Mouse (Mus musculus) liver, adult 2 months (tissue): ENCODE data around the gene Fbxo6.

ENCODE experiments used
- CTCF ChIP-seq: fragments of 200-500 bp; IDR thresholded peaks from 2 replicates; pipeline ENCODE4 v1.5.1; 2011; ENCODE audit warnings: low read depth, low read length, control low read depth
- POLR2A ChIP-seq: fragments of 200-500 bp; IDR thresholded peaks from 2 replicates; pipeline ENCODE4 v1.6.1; 2011; ENCODE audit warnings: low read length, control low read depth; ENCODE audit not compliant: insufficient read depth; ENCODE audit errors: extremely low read depth

- TF ChIP-seq CTCF = no peak
- TF ChIP-seq POLR2A = no peak
Measured at GRCm38 (mm10) chr4:148121362-148121761, 30.6 kb downstream of the Fbxo6 start.
